Mouse (Mus musculus) kidney, adult 18-20 months (tissue): ENCODE results near the gene Commd1.

Source experiments
- DNase-seq: peaks from one replicate; pipeline ENCODE4 v3.0.0; 2021

The Commd1 gene

DNA sequence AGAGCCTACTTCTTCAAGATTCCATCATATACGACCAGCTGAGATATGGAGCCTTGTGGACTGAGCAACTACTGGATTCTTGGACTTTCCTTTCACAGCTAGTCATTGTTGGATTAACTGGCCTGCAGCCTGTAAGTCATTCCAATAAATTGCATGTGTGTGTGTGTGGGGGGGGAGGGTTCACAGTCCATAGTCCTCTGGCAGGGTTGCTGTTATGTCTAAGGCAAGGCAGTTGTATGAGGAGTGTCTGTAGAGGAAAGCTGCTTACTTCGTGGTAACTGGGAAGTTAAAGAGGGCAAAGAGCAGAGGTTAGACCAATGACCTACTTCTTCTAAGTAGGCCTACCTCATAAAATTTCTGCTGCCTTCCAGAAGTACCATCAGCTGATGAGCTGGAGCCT, 98.5 kb downstream of the Commd1 start:
- peak; percentile 29 for DNase-seq

DNA sequence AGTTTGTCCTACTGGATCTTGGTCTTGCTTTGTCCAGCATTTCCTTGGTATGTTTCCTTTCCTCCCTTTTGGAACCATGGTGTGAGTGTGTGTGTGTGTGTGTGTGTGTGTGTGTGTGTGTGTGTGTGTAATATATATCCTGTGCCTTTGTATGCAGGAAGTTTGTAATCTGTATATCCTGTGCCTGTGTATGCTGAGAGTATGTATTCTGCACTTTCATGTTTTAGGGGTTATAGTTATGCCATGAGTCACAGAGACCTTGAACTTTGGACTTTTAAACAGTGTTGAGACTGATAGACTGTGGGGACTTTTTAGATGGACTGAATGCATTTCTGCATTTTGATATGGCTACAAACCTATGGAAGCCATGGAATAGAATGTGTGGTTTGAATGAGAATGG, 99.3 kb downstream of the Commd1 start:
- no peak for DNase-seq

DNA sequence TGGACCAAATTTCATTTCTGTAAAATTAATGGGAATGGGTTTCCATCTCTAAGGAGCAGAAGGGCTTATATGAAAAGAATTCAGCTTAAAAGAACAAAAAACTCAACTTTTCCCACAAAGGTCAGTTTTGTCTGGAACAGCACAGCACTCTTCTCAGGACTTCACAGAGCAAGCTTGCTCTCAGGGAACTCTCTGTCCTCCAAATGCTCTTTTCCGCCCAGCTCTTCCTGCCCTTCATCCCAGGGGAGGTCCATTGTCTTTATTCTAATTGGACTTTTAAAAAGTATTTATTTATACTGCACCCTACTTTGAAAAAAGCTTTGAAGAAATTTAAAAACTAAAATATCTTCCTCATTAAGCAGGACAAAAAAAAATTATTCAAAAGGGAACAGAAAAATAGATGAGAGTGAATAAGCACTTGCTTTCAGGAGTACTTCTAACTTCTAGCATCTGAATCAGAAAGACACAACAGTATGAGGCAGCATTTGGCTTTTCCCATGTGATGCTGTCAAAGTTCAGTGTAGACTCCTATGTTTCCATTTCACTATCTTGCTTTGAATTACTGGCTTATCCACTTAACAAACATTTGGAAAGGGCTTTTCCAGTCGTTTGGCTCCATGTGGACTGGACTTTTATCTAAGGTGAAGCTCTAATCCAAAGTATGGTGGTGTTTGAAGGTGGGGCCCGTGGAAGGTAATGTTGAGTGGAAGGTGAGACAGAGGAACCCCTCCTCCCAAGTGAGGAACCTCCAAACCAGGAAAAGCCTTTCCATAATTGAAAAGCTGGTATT, 101.6 kb downstream of the Commd1 start:
- no peak for DNase-seq

DNA sequence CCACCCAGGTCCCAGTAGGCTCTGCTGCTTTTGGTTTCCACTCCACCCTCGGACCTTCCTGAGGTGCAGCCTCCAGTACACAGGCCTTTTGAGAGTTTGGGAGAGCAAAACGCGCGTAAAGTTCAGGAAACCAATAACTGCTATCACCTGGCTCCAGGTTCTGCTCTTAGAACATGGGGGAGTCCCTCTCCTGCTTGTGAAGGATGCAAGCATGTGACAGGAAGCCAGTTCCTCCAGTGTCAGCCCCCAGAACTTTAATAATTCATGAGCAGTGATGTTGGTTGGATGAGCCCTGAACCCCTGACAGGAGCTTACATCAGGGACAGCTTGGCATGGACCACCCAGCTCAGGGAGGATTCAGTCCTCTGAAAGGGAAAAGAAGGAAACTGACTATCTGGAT, 102.5 kb downstream of the Commd1 start:
- DNase-seq, result no peak

DNA sequence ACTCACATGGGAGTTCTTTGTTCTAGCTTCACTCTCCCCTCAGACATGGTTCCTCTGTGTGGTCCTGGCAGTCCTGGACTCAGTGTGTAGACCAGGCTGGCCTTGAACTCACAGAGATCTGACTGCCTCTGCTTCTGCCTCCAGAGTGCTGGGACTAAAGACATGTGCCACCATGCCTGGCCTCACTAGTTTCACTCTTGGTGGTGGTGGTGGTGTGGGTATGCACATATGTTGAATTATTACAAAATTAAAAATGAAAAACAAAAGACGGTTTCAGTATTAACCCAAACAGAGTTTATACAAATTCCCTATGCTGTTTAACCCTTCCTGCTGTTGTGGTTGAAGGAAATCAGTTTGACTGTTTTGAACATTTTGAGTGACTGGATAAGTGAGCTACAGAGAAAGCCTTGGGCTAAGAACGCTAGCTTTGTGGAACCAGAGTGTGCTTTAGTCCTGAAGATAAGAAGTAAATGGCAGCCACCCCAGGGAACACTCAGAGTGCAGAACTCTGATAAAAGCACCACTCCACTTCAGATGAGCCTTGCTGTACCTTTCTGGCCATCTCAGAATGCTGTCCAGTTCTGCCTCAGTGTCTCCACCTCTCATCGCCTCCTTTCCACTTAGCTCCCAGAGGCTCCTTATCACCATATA, 105.4 kb downstream of the Commd1 start:
- no peak for DNase-seq

DNA sequence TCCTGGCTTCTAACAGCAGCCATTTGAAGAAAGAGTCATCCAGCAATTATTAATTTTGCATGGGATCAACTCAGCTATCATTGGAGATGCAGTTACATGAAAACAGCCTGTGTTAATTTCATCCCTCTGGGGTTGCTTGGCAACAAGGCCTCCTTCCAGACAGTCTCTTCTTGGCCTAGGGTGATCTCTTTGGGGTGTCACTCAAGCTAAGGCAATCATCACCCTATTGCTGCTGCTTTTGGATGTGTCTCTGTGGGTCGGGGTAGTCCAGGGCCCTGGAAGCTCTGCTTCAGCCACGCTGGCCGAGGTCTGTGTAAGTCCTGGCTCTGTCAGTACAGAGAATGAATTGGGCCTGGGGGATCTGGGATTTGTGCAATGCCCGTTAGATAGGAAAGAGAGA, 106.9 kb downstream of the Commd1 start:
- DNase-seq, result no peak

DNA sequence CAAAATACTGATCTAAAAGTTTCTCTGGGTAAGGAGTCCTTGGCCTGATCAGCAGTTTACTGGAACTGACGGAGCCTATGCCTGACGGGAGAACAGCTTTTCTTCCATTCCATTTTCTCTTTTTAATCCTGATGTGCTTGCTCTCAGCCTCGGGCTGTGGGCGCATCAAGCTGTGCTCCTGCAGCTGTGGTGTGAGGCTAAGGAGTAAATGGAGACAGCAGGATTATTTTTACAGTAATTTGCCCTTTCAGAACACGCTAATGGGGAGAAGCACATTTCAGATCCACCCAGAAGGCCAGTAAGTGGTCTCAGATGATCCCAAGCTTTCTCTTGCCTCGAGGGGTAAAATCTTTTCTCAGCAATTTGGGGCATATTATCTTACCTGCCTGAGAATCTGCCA, 107.4 kb downstream of the Commd1 start:
- no peak for DNase-seq

DNA sequence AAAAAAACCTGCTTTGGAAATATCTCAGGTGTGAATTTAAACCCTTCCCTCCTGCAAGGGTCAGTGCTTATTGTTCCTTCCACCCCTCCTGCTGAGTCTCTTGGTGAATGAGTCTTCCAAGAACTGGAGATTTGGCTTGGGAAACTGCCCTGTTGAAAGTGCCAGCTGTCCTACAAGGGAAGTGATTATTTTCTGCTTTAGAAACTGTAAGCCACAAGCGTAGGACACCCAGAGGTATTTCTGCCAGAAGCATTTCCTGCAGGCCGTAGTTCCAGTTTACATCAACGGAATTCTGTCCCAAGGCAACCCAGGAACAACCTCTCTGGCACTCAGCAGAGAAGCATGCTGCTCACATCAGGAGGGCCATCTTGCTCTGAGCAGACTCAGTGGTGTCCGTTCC, 108.8 kb downstream of the Commd1 start:
- DNase-seq, result no peak

DNA sequence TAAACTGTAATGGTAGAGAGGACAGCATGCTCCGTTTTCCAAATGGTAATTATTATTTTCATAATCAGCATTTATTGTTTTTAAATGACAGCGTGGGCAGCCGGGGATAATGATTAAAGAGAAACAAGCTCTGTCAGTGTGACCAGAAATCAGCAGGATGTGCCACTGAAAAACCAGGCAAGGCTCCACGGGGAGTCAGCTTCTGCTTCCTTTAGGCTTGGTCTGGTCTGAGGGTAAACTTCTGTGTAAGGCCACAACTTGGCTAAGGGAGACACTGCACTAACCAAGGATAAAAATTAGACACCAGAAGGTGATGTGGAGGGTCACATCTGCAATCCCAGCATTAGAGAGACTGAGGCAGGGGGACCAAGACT, 109.9 kb downstream of the Commd1 start:
- no peak for DNase-seq

DNA sequence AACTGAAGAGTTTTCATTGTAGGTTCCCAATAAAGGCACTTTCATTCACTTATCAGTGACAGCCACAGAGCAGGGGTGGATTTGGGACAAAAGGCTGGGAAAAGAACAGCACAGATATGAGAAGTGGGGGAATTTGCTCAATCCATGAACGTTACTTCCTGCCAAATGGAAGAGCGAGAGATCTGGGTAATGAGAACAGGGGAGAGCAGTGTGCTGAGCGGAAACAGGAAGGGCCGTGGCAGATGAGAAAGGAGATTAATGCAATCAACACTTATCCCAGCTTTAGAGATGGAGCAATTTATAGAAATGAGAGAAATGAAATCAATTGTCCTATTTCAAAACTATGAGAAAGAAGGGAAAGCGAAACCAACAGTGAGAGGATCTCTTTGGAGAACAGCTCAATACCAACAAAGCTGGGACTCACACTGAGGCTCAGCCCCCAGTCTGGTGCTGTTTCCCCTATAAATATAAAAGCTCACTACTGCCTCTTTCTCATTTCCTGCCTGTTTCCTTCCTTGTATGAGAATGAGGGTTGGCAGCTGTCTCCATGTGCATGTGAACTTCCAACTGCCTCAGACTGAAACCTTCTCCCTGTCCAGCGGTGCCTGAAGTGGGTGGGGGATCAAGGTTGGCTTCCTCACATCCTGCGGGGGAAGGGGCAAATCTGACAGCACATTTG, 110.4 kb downstream of the Commd1 start:
- no peak for DNase-seq

DNA sequence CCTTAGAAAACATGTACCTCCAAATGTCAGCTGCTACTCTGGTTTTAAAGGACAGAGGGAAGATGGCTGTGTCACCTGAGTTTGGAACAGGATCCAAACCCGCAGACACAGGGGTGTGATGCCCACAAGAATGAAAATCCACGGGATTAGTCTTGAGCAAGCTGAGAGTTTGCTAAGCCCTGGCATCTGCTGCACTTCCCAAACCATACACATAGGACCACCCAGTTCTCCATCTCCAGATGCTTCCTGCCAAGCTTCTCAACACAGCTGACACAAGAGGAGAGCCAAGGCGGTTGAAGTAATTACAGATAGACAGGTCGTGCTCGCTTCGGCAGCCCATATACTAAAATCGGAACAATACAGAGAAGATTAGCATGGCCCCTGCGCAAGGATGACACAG, 113.6 kb downstream of the Commd1 start:
- no peak for DNase-seq

DNA sequence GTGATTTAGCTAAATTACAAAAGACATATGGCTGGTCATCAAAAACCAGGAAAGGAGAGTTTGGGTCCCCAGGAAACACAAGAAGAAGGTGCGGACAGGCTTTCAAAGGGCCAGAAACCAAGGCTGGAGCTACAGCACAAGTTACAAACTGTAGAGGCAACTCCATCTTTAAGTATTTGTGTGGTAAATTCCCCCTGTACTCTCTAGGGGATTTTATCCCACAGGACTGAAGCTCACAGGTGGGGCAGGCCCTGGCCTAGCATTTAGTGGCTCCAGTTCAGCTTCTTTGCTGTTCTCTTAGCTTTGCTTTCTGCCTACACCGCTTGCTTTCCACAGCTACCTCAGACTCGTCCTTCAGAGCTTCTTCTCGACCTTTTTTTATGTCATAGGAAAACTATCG, 114.5 kb downstream of the Commd1 start:
- no peak for DNase-seq

DNA sequence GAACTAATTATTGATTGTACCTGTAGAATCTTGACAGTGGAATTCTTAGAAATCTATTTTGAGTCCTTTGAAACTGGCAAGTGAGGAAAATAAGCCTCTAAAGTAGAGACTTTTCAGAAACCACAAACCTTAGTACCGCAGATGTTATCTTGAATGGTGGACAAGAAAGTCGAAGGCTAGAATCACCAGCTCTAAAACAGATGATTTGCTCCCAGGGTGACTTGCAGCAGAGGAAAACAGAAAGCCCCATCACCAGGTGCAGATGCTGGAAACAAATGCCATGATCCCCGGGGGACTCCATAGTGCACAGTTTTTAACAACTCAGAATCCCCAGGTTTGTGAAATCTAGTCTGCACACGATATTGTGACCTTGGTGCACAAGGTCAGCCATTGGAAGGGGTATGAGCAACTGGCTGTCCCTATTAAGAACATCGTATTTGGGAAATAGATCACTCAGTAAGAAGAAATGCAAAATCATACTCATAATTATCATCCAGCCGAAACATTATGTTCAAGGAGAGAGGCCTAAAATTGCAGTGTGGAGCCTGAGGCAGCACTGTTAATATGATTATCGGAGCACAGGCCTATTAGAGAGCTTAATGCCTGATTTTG, 116.4 kb downstream of the Commd1 start:
- no peak for DNase-seq

DNA sequence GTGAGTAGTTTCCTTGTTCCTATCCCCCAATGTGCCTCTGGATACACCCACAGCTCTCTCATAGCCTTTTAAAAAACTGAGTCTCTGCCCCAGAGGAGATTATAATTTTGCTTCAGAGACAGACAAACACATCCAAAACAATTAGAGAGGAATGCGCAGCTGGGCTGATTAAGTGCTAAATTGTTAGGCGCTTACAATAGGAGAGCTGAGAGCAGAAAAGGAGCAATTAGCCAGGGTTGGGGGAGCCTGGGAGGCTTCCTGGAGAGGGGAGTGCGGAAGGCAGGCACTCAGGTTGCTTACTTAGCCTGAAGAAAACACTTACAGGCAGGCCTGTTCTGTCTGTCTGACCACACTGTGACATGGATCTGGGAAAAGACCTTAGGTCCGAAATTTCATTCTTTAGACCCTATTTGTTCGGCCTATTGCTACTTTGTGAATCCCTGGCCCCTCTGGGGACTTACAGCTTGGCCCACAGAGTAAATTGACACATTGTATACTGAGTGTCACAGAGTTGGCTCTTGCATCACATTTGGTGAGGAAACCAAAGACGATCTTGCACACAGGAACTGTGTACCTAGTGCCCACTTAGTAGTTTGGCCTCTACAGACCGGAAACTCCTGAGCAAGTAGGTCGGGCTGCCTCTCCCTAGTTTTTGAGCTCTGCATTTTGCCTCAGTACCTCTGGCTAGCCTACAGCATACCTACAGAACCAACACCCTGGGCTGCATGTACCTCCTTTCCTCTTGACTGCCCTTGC, 117.7 kb downstream of the Commd1 start:
- DNase-seq, result no peak

DNA sequence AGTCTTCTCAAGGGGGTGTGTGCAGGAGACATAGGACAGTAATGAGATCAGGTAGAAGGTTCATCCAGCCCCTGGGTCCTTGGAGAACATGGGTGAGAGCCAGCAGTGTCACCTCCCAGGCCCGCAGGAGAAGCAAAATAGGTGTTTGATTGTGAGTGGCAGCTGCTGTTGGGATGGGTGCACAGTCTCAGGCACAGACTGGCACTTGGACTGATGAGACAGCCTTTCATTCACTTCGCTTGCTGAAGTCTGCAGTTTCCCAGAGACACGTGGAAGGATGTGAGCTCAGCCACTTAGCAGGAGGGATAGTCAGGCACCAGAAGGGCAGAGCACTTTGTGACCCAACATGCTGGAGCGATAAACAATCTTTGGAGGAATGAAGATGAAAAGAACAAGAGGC, 118.6 kb downstream of the Commd1 start:
- no peak for DNase-seq

DNA sequence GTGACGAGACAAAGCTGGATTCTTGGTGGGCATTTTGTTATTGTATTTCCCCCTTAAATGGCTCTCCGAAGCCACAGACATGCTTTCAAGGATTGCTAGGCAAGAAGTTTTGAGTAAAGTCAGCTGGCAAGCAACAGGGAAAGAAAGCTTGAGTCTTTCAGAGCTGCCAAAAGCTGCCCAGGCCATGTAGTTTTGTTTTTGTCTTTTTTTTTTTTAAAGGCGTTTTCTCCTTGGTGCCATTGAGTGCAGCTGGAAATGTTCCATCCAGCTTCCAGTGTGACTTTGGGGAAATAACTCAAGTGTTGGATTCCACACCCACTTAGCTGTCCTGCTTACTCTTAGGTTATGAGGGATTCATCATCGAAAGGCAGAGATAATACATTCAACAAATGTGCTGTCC, 120.9 kb downstream of the Commd1 start:
- no peak for DNase-seq

DNA sequence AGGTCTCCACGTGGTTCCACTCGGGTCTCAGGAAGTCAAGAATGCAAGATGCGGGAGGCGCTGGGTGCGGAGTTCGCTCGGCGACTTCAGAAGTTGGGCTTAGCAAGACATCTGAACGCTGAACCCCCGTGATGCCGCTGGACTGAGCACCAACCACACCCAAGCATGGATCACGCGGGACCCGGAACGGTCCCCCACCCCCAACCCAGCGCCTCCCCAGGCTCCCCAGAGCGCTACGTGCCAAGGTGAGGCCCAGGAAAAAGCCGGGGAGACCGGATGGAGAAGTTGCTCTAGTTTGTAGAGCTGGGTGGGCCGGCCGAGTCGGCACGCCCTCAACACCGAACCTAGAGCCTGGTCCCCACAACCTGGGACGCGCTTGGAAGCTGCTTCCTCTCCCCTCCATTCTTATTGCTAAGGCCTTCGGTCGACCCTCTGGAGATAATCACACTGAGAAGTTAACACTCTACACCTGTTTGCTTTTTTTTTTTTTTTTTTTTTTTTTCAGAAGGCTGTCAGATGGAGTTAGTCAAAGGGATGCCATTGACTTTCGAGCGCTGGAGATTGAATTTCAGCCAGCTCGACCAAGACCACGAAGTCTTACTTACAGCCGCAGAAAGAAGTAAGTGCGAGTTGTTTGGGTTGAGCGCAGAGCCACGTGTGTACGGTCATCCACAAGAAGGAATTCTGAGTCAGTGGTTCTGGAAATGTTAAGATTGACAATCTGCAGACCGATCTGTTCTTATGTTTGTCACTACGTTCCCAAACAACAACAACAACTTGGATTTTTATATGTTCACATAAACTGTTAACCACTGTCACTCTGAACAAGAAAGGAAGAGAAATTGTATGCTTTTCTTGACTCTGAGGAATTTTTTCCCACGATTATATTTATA, 121.6 kb downstream of the Commd1 start, which contains the start of gene B3gnt2:
TSS of gene B3gnt2 (minus strand) at position 627 of the 893 bp plus-strand sequence.
- no peak for DNase-seq

DNA sequence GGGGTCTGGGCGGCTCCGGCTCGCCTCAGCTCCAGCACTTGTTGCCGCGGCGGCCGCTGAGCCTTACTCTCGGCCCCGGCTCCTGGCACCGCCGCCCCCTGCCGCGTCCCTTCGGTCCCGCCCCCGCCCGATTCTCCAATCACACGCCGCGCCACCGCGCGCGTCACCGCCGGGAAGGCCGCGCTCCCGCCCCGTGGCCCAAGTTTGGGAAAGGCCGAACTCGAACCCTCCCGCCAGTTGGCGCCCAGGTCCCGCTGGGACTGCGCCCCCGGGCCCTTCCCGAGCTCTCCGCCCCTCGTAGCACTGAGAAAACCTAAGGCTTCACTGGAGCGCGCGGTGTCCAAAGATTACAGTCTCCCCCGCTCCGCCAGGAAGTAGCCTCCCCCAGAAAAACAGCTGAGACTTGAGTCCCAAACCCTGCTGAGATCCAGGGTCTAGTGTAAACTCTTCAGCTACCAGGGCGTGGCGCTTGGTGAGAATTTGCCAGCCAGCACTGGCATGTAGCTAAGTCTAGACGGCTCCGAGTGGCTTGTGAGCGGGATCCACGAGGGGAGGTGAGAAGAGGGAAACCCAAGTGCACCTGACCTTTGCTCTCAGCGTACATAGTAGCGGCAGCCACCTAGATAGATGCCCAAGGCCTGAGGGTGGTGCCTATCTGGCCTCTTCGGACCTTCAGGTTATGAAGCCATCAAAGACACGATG, 122.4 kb downstream of the Commd1 start:
- peak; percentile 94 for DNase-seq

DNA sequence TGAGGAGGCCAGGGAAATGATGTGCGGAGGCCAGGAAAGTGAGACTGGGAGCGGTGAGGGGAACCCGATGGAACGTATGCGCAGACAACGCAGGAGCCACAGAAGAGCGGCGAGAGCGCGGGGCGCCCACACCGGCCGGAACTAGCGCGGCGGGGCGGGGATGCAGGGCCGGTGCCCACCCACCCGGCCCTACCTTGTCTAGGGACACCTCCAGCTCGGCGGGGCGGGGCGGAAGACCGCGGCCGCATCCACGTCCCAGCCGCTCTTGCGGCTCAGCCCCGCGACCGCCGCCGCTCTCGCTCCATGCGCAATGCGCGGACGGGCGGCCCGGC, 122.9 kb downstream of the Commd1 start:
- DNase-seq, result no peak

DNA sequence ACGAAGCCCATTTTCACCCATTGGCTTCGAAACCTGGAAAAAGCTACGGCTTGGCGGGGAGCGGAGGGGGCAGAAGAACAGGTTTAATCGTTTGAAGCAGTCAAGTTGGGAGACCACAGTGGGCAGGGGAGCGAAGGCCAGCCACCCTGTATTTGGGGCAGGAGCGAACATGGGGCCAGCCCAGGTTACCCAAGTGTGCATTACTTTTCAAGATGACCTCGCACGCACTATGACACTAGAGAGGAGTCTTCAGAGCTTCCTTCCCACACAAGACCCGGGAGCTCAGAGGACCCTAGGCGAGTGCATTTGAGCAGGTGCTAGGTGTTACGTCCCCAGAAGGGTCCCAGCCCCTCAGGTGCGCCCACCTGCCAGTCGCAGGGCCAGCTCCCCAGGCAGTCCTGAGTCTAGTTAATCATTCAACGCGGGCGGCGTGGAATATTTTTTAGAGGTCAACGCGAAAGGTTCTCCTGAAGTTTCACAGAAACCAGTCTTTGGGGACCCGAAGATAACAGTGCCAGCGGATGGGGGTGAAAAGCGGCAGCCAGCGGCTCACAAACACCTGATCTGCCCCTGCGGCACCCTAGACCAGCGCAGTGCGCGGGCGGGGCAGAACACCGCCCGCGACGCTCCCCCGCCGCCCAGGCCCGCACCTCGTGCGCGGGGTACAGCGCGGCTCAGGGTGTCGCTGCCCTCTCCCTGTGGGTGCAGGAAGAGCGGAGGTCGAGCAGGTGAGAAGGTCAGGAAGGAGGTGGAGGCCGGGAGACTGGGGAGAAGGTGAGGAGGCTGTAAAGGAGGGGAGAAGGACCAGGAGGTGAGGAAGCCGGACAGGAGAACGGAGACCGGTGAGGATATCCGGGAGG, 123.5 kb downstream of the Commd1 start:
- peak; percentile 84 for DNase-seq
